Mouse (Mus musculus) C2C12 (cell line): ENCODE results near the gene Grk3. TPM values are rescaled to one million over a fixed set of nuclear protein-coding genes. Genes with fewer than 3 reads are reported as not detected.

ENCODE experiments used
- H3K27me3 ChIP-seq: one replicate; pipeline ENCODE4 v1.6.1; 2011; ENCODE audit not compliant: control insufficient read depth, insufficient read depth, insufficient read length
- H3K36me3 ChIP-seq: one replicate; pipeline ENCODE4 v1.6.1; 2011; ENCODE audit not compliant: control insufficient read depth, insufficient read depth
- H3K4me3 ChIP-seq: one replicate; pipeline ENCODE4 v1.5.1; 2011; ENCODE audit warnings: mild to moderate bottlenecking, control low read depth; ENCODE audit not compliant: poor library complexity, insufficient read depth, severe bottlenecking
- H3K79me2 ChIP-seq: one replicate; pipeline ENCODE4 v1.6.1; 2011; ENCODE audit not compliant: control insufficient read depth, insufficient read depth
- H3K79me3 ChIP-seq: one replicate; pipeline ENCODE4 v1.6.1; 2011; ENCODE audit warnings: low read depth, control low read depth
- H3ac ChIP-seq: one replicate; pipeline ENCODE3; 2011; ENCODE audit warnings: low read depth; ENCODE audit not compliant: control insufficient read depth, insufficient read length
- CEBPB ChIP-seq: IDR thresholded peaks from one replicate; pipeline ENCODE4 v1.6.1; 2011; ENCODE audit warnings: low read depth, mild to moderate bottlenecking, control low read depth, moderate library complexity
- CTCF ChIP-seq: IDR thresholded peaks from one replicate; pipeline ENCODE4 v1.5.1; 2011; ENCODE audit not compliant: control insufficient read depth, insufficient read depth, insufficient read length
- FOSL1 ChIP-seq: IDR thresholded peaks from one replicate; pipeline ENCODE4 v1.8.0; 2011; ENCODE audit warnings: mild to moderate bottlenecking, low read length; ENCODE audit not compliant: poor library complexity, insufficient read depth, severe bottlenecking
- MAX ChIP-seq: IDR thresholded peaks from one replicate; pipeline ENCODE4 v1.6.1; 2011; ENCODE audit warnings: mild to moderate bottlenecking, control low read depth
- MYOD1 ChIP-seq: IDR thresholded peaks from one replicate; pipeline ENCODE4 v1.6.1; 2011; ENCODE audit warnings: low read depth; ENCODE audit not compliant: control insufficient read depth, insufficient read length
- MYOG ChIP-seq: IDR thresholded peaks from one replicate; pipeline ENCODE4 v1.6.1; 2011; ENCODE audit not compliant: control insufficient read depth, insufficient read length; ENCODE audit errors: extremely low read depth
- USF1 ChIP-seq: IDR thresholded peaks from one replicate; pipeline ENCODE4 v1.6.1; 2011; ENCODE audit warnings: low read depth, mild to moderate bottlenecking, control low read depth, moderate library complexity
- polyA plus RNA-seq: library from polyadenylated mRNA; unstranded; fragments of >200 nt; fragmentation: generic; extraction: Trizol; gene quantifications from one replicate; pipeline ENCODE4 v1.2.1, GENCODE M21; 2012; ENCODE audit warnings: missing spikeins

The Grk3 gene
- polyA plus RNA-seq, 1 experiment: not detected

DNA sequence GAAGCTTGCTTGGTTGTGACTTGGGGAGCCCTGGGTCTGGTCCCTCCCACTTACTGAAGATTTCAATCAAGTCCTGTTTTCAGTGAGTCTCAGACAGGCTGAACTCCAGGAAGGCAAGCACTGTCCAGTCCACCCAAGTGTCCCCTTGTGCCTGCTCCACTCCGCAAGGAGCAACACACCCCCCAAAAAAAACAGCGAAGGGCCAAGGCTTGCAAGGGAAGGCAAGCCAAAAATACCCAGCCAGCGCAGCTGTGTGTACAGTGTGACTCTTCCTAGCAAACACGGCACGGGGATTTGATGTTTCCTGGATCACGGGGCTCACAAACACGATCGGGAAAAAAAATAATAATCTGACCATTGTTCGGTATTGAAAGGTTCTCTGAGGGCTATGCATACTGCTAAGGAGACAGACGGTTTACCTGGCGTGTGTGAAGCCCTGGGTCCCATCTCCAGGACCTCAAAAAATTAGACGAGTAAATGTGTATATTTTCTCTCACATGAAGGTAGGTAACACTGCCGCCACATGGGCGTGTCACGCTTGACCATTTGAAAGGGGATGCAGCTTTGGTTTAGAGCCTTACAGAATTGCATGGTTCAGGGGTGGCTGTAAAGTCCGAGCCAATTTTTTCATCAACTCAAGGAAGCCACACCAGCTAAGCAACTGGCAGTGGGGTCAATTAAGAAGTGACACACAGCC is 1.3 kb downstream of the Grk3 start:
- Histone ChIP-seq H3K4me3 (no peak overlapping the region), H3K27me3 (peaks cover 28% of the 10 kb centered on the region), H3K79me2 (no peaks in the 10 kb centered on the region), H3K36me3 (no peaks in the 10 kb centered on the region), H3ac (no peak overlapping the region), H3K79me3 (no peaks in the 10 kb centered on the region)
- TF ChIP-seq MAX (no peak), FOSL1 (no peak), CTCF (no peak), CEBPB (no peak), MYOG (no peak), MYOD1 (no peak), USF1 (no peak)

DNA sequence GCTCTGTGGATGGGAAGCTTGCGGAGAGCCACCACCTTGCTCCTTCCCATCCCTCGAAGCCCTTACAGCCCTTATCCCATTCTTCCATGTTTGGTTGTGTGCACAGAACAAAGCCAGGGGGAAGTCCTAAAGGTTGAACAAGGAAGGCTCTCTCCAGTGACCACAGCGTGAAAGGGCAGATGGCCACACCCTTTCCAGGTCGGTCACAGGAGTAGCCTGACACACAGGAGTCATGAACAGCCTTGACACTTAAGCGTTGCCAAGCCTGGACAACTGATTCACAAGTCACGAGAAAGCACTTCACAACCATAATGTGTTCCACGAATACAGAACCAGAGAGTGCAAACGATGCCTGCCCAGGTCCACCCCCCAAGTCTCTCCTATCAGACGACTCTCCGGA is 3.7 kb downstream of the Grk3 start:
- Histone ChIP-seq H3K27me3 (peaks cover 30% of the 10 kb centered on the region), H3K79me3 (no peaks in the 10 kb centered on the region), H3K36me3 (no peaks in the 10 kb centered on the region), H3K4me3 (no peak overlapping the region), H3ac (no peak overlapping the region), H3K79me2 (no peaks in the 10 kb centered on the region)
- TF ChIP-seq FOSL1 (no peak), USF1 (no peak), MAX (no peak), CEBPB (no peak), MYOG (no peak)

DNA sequence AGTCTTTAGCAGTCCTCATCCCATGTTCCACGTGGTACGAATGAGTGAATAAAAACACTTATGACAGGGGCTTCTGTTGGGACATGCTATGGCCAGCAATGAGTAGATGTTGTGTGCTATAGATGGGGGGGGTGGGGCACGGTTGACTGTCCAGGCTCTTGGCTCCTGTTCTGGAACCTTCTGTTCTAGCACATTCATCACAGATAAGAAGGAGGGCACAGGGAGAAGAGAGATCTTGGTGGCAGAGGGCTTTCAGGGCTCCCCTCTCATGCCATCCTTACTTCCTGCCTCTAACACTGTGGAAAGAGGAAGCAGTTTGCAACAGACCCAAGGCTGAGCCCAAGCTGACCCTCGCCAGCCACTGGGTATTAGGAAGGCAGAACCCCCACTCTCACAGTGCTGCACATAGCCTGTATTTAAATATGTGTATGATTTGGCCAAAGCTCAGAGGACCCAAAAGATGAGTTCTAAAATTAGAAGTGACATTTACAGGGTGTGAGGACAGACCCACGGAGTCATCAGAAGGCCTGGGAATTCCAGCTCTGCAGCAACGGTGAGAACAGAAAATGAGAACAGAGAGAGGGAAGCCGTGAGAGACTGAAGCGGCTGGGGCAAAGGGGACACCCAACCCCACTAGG is 6.3 kb downstream of the Grk3 start:
- no peaks in the 10 kb centered on the region for H3K36me3 ChIP-seq
- no peaks in the 10 kb centered on the region for H3K79me3 ChIP-seq
- H3K4me3 ChIP-seq: no peak overlapping the region
- no peak for TF ChIP-seq FOSL1
- no peak for TF ChIP-seq CEBPB
- no peak for TF ChIP-seq MAX
- TF ChIP-seq MYOG: no peak
- TF ChIP-seq CTCF: no peak
- no peak overlapping the region for H3ac ChIP-seq
- no peaks in the 10 kb centered on the region for H3K79me2 ChIP-seq
- H3K27me3 ChIP-seq: peaks cover 26% of the 10 kb centered on the region

DNA sequence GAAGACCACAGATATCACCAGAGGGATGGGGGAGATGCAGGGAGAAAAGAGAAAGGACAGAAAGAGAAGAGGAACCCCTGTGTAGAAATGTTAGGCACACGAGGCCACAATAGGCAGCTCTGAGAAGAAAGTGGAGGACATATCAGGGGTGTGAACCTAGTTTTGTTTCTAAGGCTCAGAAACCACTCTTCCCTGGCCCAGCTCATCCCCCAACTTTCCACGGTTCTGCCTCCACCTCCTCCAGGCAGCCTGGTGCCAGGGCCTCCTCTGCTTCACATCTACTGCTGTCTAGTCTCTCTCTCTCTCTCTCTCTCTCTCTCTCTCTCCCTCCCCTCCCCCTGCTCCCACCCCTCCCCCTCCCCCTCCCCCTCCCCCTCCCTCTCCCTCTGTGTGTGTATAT is 7.1 kb downstream of the Grk3 start:
- no peaks in the 10 kb centered on the region for H3K79me2 ChIP-seq
- no peaks in the 10 kb centered on the region for H3K79me3 ChIP-seq
- no peak overlapping the region for H3K4me3 ChIP-seq
- peaks cover 21% of the 10 kb centered on the region for H3K27me3 ChIP-seq
- H3ac ChIP-seq: no peak overlapping the region
- TF ChIP-seq MYOG: no peak
- TF ChIP-seq CEBPB: no peak
- no peak for TF ChIP-seq CTCF
- TF ChIP-seq USF1: no peak
- TF ChIP-seq FOSL1: no peak
- no peak for TF ChIP-seq MAX
- TF ChIP-seq MYOD1: no peak
- H3K36me3 ChIP-seq: no peaks in the 10 kb centered on the region

DNA sequence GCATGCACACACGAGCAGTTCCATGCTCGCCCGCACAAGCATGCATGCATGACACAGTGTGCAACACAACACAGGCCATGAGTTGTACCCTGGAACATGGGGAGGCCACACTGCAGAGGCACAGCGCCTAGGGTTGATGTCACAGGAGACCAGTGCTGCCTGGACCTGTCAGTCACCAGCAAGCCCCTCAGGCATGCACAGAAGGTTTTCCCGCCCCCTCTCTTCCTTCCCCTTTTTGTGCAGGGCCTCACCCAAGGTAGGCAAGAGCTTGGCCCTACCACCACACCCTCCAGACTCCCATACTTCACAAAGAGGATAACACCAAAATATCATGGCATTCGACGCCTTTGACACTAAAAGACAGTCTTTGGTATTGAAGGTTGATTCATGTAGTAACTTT is 8.6 kb downstream of the Grk3 start:
- Histone ChIP-seq H3ac (no peak overlapping the region), H3K27me3 (peaks cover 21% of the 10 kb centered on the region), H3K36me3 (no peaks in the 10 kb centered on the region), H3K79me3 (no peaks in the 10 kb centered on the region), H3K79me2 (no peaks in the 10 kb centered on the region), H3K4me3 (no peak overlapping the region)
- TF ChIP-seq FOSL1 (no peak), MAX (no peak), MYOG (no peak), CEBPB (no peak), MYOD1 (no peak), USF1 (no peak), CTCF (no peak)
